Mouse (Mus musculus): ENCODE results near the gene Il34. TPM values are rescaled to one million over a fixed set of nuclear protein-coding genes. Genes with fewer than 3 reads are reported as not detected.

Gene Il34
- polyA plus RNA-seq, 1 experiment from 2014 or later = 1.1 TPM

DNA sequence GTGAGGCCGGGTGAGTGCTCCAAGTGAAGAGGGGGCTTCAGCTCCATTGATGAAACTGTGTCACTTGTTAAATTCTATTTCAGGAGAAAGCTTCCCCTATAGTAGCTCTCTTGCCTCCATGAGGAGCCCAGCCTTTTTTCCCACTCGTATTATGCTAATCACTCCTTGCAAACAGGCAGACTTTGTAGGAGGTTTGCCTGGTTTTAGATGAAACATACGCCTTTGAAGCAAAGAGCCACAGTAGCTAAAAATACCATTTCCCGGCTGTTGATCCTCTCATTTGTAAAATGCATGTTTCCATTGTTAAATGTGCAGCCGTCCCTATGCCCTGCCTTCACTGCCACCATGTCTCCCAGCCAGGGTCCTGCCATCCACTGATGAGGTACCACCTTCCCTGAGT, 108.2 kb downstream of the Il34 start:
- Histone ChIP-seq H3K36me3 (no peaks in the 10 kb centered on the region), H3K4me2 (replicated peaks) (no peak overlapping the region), H3K27ac (no peak overlapping the region), H3K4me3 (replicated peaks) (no peak overlapping the region), H3K27me3 (replicated peaks) (no peaks in the 10 kb centered on the region), H3K9ac (no peak overlapping the region), H3K4me1 (replicated peaks) (peaks cover 8% of the 10 kb centered on the region; the same call in 1 of the 2 replicates), H3K9me3 (no peaks in the 10 kb centered on the region)
- WGBS = 83% methylated on average over 5 of the region's 5 CpGs
- ATAC-seq = no peak

DNA sequence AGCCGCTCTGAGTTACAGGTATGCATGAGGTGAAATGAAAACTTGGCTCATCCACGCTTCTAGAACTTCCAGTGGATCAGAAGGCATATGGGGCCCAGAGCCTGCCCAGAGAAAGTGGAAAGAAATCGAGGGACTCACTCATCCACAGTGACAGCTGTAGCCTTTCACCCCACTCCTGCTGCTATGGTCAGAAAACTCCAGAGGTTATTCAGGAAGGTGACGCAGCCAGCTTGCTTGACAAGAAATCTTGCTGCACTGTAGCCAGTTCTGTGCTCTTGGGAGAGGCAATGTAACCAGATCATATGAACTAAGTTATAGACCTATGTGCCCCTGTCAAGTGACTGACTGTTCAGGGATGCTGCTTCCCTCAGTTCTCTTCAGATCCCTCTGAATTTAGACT, 109.7 kb downstream of the Il34 start:
- no peak overlapping the region for H3K27ac ChIP-seq
- H3K4me1 ChIP-seq (replicated peaks) = no peaks in the 10 kb centered on the region
- no peaks in the 10 kb centered on the region for H3K36me3 ChIP-seq
- WGBS = 84% methylated on average over 4 of the region's 4 CpGs
- no peaks in the 10 kb centered on the region for H3K9me3 ChIP-seq
- no peaks in the 10 kb centered on the region for H3K27me3 ChIP-seq (replicated peaks)
- H3K9ac ChIP-seq = no peak overlapping the region
- no peak for ATAC-seq
- H3K4me3 ChIP-seq (replicated peaks) = no peak overlapping the region
- H3K4me2 ChIP-seq (replicated peaks) = no peak overlapping the region

DNA sequence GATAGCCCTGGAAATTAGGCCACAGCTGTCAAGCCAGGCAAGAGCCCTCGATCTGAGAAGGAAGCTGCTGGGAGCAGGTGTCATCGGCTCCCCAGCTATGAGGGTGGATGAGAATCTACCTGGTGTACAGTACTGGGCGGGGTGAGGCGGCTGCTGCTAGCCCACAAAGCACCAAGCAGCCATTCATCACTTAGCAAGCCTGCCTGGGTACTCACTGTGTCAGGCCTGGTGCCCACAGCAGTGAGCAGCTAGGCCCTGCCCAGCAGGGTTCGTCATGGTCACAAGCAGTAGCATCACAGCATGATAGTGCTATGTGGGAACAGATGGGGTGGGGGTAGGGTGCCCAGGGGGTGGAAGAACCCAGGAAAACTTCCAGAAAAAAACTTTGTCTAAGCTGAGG, 110.3 kb downstream of the Il34 start:
- H3K9ac ChIP-seq = no peak overlapping the region
- no peaks in the 10 kb centered on the region for H3K9me3 ChIP-seq
- no peak overlapping the region for H3K4me3 ChIP-seq (replicated peaks)
- 90% methylated on average over 5 of the region's 5 CpGs for WGBS
- ATAC-seq = no peak
- H3K36me3 ChIP-seq = no peaks in the 10 kb centered on the region
- no peak overlapping the region for H3K4me2 ChIP-seq (replicated peaks)
- H3K27ac ChIP-seq = no peak overlapping the region
- H3K4me1 ChIP-seq (replicated peaks) = no peaks in the 10 kb centered on the region
- no peaks in the 10 kb centered on the region for H3K27me3 ChIP-seq (replicated peaks)

DNA sequence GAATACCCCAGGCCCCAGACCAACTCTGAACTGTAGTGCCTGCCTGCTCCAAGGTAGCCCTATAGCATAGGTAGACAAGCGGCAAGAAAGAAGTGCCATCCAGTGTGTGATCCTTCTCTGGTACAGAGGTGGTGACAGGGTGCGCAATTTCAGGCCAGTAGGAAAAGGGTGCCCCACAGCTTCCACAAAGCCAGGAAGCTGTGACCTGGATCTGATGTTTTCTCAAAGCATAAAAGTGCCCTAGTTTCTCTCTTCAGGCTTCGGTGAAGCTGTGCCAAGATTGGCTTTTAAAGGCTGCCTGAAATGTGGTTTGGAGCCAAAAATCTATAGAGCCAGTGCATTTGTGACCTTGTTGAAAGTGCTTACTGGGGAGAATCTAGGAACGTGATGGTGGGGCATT, 110.9 kb downstream of the Il34 start:
- no peaks in the 10 kb centered on the region for H3K36me3 ChIP-seq
- ATAC-seq = no peak
- no peak overlapping the region for H3K9ac ChIP-seq
- H3K9me3 ChIP-seq = no peaks in the 10 kb centered on the region
- H3K4me2 ChIP-seq (replicated peaks) = no peak overlapping the region
- no peak overlapping the region for H3K4me3 ChIP-seq (replicated peaks)
- H3K27me3 ChIP-seq (replicated peaks) = no peaks in the 10 kb centered on the region
- WGBS = 80% methylated on average over 4 of the region's 4 CpGs
- H3K4me1 ChIP-seq (replicated peaks) = no peaks in the 10 kb centered on the region
- no peak overlapping the region for H3K27ac ChIP-seq

DNA sequence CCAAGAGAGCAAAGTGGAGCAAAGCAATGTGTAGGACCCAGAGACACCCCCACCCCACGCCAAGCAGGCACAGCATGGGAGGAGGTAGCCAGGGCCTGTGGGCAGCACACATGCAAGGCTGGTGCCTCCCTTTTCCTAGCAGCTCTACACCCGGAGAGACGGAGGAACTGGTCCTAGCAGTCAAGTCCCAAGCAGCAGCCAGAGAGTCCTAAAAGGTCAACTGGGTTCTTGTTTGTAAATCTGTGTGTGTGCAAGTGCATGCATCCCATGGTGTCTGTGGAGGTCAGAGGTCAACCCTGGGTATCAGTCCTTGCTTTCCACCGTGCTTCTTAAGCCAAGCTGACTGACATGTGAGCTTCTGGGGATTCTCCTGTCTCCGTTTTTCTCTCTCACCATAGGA, 111.5 kb downstream of the Il34 start:
- Histone ChIP-seq H3K9me3 (no peaks in the 10 kb centered on the region), H3K4me3 (replicated peaks) (no peak overlapping the region), H3K27ac (no peak overlapping the region), H3K27me3 (replicated peaks) (no peaks in the 10 kb centered on the region), H3K36me3 (no peaks in the 10 kb centered on the region), H3K4me1 (replicated peaks) (no peaks in the 10 kb centered on the region), H3K4me2 (replicated peaks) (no peak overlapping the region), H3K9ac (no peak overlapping the region)
- WGBS = 75% methylated on average over 5 of the region's 5 CpGs
- ATAC-seq = no peak

Other genes starting within 250 kb of the Il34 start
- gene Vac14, start 187.3 kb downstream of the Il34 start, polyA plus RNA-seq (2015; fragmentation: Nextera tagmentation; extraction: Ambion mirVana) = 22.4 and 23.1 TPM in 2 replicates
- 8.0 and 9.6 TPM in 2 replicates for gene Mtss1l, start 84.4 kb downstream of the Il34 start, polyA plus RNA-seq (2015; fragmentation: Nextera tagmentation; extraction: Ambion mirVana)
- gene Cog4, start 40.7 kb upstream of the Il34 start, polyA plus RNA-seq (2015; fragmentation: Nextera tagmentation; extraction: Ambion mirVana) = 69.0 and 69.5 TPM in 2 replicates
- 123 and 126 TPM in 2 replicates for gene Sf3b3, start 40.9 kb upstream of the Il34 start, polyA plus RNA-seq (2015; fragmentation: Nextera tagmentation; extraction: Ambion mirVana)
- gene Fuk, start 96.6 kb upstream of the Il34 start, polyA plus RNA-seq (2015; fragmentation: Nextera tagmentation; extraction: Ambion mirVana) = 10.2 and 13.2 TPM in 2 replicates
- 13.0 and 15.3 TPM in 2 replicates for gene St3gal2, start 114.0 kb upstream of the Il34 start, polyA plus RNA-seq (2015; fragmentation: Nextera tagmentation; extraction: Ambion mirVana)
- gene Ddx19a, start 191.9 kb upstream of the Il34 start, polyA plus RNA-seq (2015; fragmentation: Nextera tagmentation; extraction: Ambion mirVana) = 12.4 and 15.4 TPM in 2 replicates
- gene Ddx19b, start 225.8 kb upstream of the Il34 start, polyA plus RNA-seq (2015; fragmentation: Nextera tagmentation; extraction: Ambion mirVana) = 7.0 and 7.5 TPM in 2 replicates
- gene Aars, start 227.2 kb upstream of the Il34 start, polyA plus RNA-seq (2015; fragmentation: Nextera tagmentation; extraction: Ambion mirVana) = 50.4 and 54.1 TPM in 2 replicates